Mouse (Mus musculus) spleen, adult 2 months (tissue): ENCODE measurements around the gene Ankrd44.

ENCODE experiments used
- CTCF ChIP-seq: fragments of 200-500 bp; IDR thresholded peaks from 2 replicates; pipeline ENCODE4 v1.5.1; 2011; ENCODE audit warnings: mild to moderate bottlenecking, inconsistent platforms; ENCODE audit not compliant: insufficient read depth, insufficient read length, insufficient replicate concordance; ENCODE audit errors: extremely low read depth
- POLR2A ChIP-seq: fragments of 200-500 bp; IDR thresholded peaks from 2 replicates; pipeline ENCODE4 v1.6.1; 2011; ENCODE audit warnings: low read depth, low read length, inconsistent platforms

- TF ChIP-seq CTCF (no peak), POLR2A (no peak)
Observed at GRCm38 (mm10) chr1:54726555-54726954, 199.6 kb downstream of the Ankrd44 start.
